Comparison of ENCODE assay signal across 26 mouse cellular contexts in genomic region chr7:43918426-43918825, GRCm38 (mm10). TPM values are rescaled to one million over a fixed set of nuclear protein-coding genes. Genes with fewer than 3 reads are reported as not detected.
"Had no signal": no experiment of that assay in that cellular context is flagged by ENCODE, and none has a peak within 500 bp of the region (broad histone marks: within the 10 kb centered on the region; RNA-seq: fewer than 3 reads in every experiment).

No protein-coding gene starts in this region.

- H3K4me3 ChIP-seq: liver, embryonic 15.5 days; lung, embryonic 15.5 days; megakaryocyte, embryonic 14.5 days; midbrain, embryonic 13.5 days; midbrain, embryonic 15.5 days; neural tube, embryonic 12.5 days; stomach, embryonic 15.5 days had no signal

- H3K4me1 ChIP-seq: liver, embryonic 15.5 days; lung, embryonic 15.5 days; midbrain, embryonic 13.5 days; midbrain, embryonic 15.5 days; neural tube, embryonic 12.5 days; stomach, embryonic 15.5 days had no signal

- DNase-seq: liver, postnatal 0 days; lung, adult 2 months; lung, postnatal 14 days; lung, postnatal 36 days; right cerebral cortex, postnatal 14 days; thymus, adult 18-20 months; thymus, postnatal 14 days; thymus, postnatal 36 days had no signal

- H3K27ac ChIP-seq: liver, embryonic 15.5 days; lung, embryonic 15.5 days; macrophage; midbrain, embryonic 13.5 days; midbrain, embryonic 15.5 days; neural tube, embryonic 12.5 days; stomach, embryonic 15.5 days; stomach, postnatal 0 days had no signal

- H3K36me3 ChIP-seq: liver, embryonic 15.5 days; lung, embryonic 15.5 days; midbrain, embryonic 13.5 days; midbrain, embryonic 15.5 days; neural tube, embryonic 12.5 days; stomach, embryonic 15.5 days had no signal

- ATAC-seq: liver, postnatal 0 days; lung, postnatal 0 days; midbrain, embryonic 15.5 days had no signal

- H3K4me2 ChIP-seq: liver, embryonic 15.5 days; lung, embryonic 15.5 days; midbrain, embryonic 11.5 days; midbrain, embryonic 13.5 days; midbrain, embryonic 15.5 days; neural tube, embryonic 12.5 days; stomach, embryonic 15.5 days had no signal

- H3K9me3 ChIP-seq: liver, embryonic 15.5 days; lung, embryonic 15.5 days; megakaryocyte, embryonic 14.5 days; midbrain, embryonic 13.5 days; midbrain, embryonic 15.5 days; neural tube, embryonic 12.5 days; stomach, embryonic 15.5 days had no signal

- H3K9ac ChIP-seq: liver, embryonic 15.5 days; liver, postnatal 0 days; lung, embryonic 15.5 days; midbrain, embryonic 13.5 days; midbrain, embryonic 15.5 days; neural tube, embryonic 12.5 days; stomach, embryonic 15.5 days had no signal

- H3K27me3 ChIP-seq: liver, embryonic 15.5 days; lung, embryonic 15.5 days; midbrain, embryonic 13.5 days; midbrain, embryonic 15.5 days; neural tube, embryonic 12.5 days; stomach, embryonic 15.5 days had no signal

RNA-seq across cellular contexts. Expression of gene Klk15, which starts 15.1 kb away (rescaled TPM):
- total RNA-seq: megakaryocyte progenitor cell, adult 5-6 weeks; midbrain, postnatal 0 days; monocyte, adult 5-6 weeks; neutrophil, adult 5-6 weeks had no signal
- polyA plus RNA-seq: liver, embryonic 15.5 days; liver, postnatal 0 days; lung, adult 2 months; lung, embryonic 15.5 days; lung, postnatal 0 days; macrophage; midbrain, embryonic 11.5 days; midbrain, embryonic 13.5 days; midbrain, embryonic 15.5 days; midbrain, postnatal 0 days; neural tube, embryonic 12.5 days; neural tube, embryonic 14.5 days; spleen, adult 2 months; stomach, embryonic 15.5 days; stomach, postnatal 0 days; thymus, postnatal 0 days had no signal

RNA-seq across cellular contexts. Expression of gene Klk1b8, which starts 32.0 kb away (rescaled TPM):
- total RNA-seq: megakaryocyte progenitor cell, adult 5-6 weeks; midbrain, postnatal 0 days; monocyte, adult 5-6 weeks; neutrophil, adult 5-6 weeks had no signal
- polyA plus RNA-seq: liver, embryonic 15.5 days; liver, postnatal 0 days; lung, adult 2 months; lung, embryonic 15.5 days; lung, postnatal 0 days; macrophage; midbrain, embryonic 11.5 days; midbrain, embryonic 13.5 days; midbrain, embryonic 15.5 days; midbrain, postnatal 0 days; neural tube, embryonic 12.5 days; neural tube, embryonic 14.5 days; stomach, postnatal 0 days had no signal

RNA-seq across cellular contexts. Expression of gene Klk4, which starts 37.5 kb away (rescaled TPM):
- total RNA-seq: megakaryocyte progenitor cell, adult 5-6 weeks; monocyte, adult 5-6 weeks; neutrophil, adult 5-6 weeks had no signal
- polyA plus RNA-seq: liver, embryonic 15.5 days; liver, postnatal 0 days; lung, adult 2 months; lung, embryonic 15.5 days; lung, postnatal 0 days; macrophage; midbrain, embryonic 11.5 days; midbrain, embryonic 13.5 days; midbrain, postnatal 0 days; spleen, adult 2 months; stomach, embryonic 15.5 days; stomach, postnatal 0 days had no signal

RNA-seq across cellular contexts. Expression of gene Klk1b1, which starts 48.1 kb away (rescaled TPM):
- total RNA-seq: megakaryocyte progenitor cell, adult 5-6 weeks; midbrain, postnatal 0 days; monocyte, adult 5-6 weeks; neutrophil, adult 5-6 weeks had no signal
- polyA plus RNA-seq: liver, embryonic 15.5 days; liver, postnatal 0 days; lung, adult 2 months; lung, embryonic 15.5 days; lung, postnatal 0 days; midbrain, embryonic 11.5 days; midbrain, embryonic 13.5 days; midbrain, embryonic 15.5 days; midbrain, postnatal 0 days; neural tube, embryonic 12.5 days; neural tube, embryonic 14.5 days; spleen, adult 2 months; stomach, embryonic 15.5 days; stomach, postnatal 0 days had no signal

RNA-seq across cellular contexts. Expression of gene Klk1b9, which starts 57.4 kb away (rescaled TPM):
- total RNA-seq: megakaryocyte progenitor cell, adult 5-6 weeks; midbrain, postnatal 0 days; monocyte, adult 5-6 weeks; neutrophil, adult 5-6 weeks had no signal
- polyA plus RNA-seq: liver, embryonic 15.5 days; liver, postnatal 0 days; lung, adult 2 months; lung, embryonic 15.5 days; lung, postnatal 0 days; macrophage; midbrain, embryonic 11.5 days; midbrain, embryonic 13.5 days; midbrain, embryonic 15.5 days; midbrain, postnatal 0 days; neural tube, embryonic 12.5 days; neural tube, embryonic 14.5 days; stomach, embryonic 15.5 days; stomach, postnatal 0 days had no signal
